Mouse (Mus musculus): ENCODE data around the gene Skor1.

The Skor1 gene

GRCm38 (mm10) chr9:63149372-63149766 is 608 bp upstream of the Skor1 start:
- DNase-seq (ENCODE audit: low spot score in 2 of 2), result no peak

- no peak for DNase-seq (ENCODE audit: low spot score in 2 of 2)
These were observed 863 bp downstream of the Skor1 start for GRCm38 (mm10) chr9:63147786-63148409.

GRCm38 (mm10) chr9:63147296-63147695 is 1.5 kb downstream of the Skor1 start:
- DNase-seq (ENCODE audit: low spot score in 2 of 2), result no peak

GRCm38 (mm10) chr9:63146856-63147274 is 1.9 kb downstream of the Skor1 start:
- DNase-seq (ENCODE audit: low spot score in 2 of 2), result no peak

GRCm38 (mm10) chr9:63146126-63146855 is 2.5 kb downstream of the Skor1 start:
- DNase-seq (ENCODE audit: low spot score in 2 of 2), result no peak

- DNase-seq (ENCODE audit: low spot score in 2 of 2), result no peak
These were observed 3.3 kb downstream of the Skor1 start for GRCm38 (mm10) chr9:63145249-63146125.

- DNase-seq (ENCODE audit: low spot score in 2 of 2), result no peak
These were observed 4.1 kb downstream of the Skor1 start for GRCm38 (mm10) chr9:63144502-63145248.

- DNase-seq (ENCODE audit: low spot score in 2 of 2), result no peak
These were observed 4.9 kb downstream of the Skor1 start for GRCm38 (mm10) chr9:63143641-63144501.

GRCm38 (mm10) chr9:63143227-63143626 is 5.5 kb downstream of the Skor1 start:
- no peak for DNase-seq (ENCODE audit: low spot score in 2 of 2)

- DNase-seq (ENCODE audit: low spot score in 2 of 2), result no peak
These were observed 6.3 kb downstream of the Skor1 start for GRCm38 (mm10) chr9:63142335-63143036.

- DNase-seq (ENCODE audit: low spot score in 2 of 2), result no peak
These were observed 7.0 kb downstream of the Skor1 start for GRCm38 (mm10) chr9:63141641-63142334.

- DNase-seq (ENCODE audit: low spot score in 2 of 2), result no peak
These were observed 8.6 kb downstream of the Skor1 start for GRCm38 (mm10) chr9:63140211-63140610.

- DNase-seq (ENCODE audit: low spot score in 2 of 2), result no peak
These were observed 9.1 kb downstream of the Skor1 start for GRCm38 (mm10) chr9:63139661-63140060.

GRCm38 (mm10) chr9:63138481-63138967 is 10.2 kb downstream of the Skor1 start:
- DNase-seq (ENCODE audit: low spot score in 2 of 2), result no peak

GRCm38 (mm10) chr9:63137615-63137915 is 11.2 kb downstream of the Skor1 start:
- DNase-seq (ENCODE audit: low spot score in 2 of 2), result no peak

- DNase-seq (ENCODE audit: low spot score in 2 of 2), result no peak
These were observed 11.8 kb downstream of the Skor1 start for GRCm38 (mm10) chr9:63136756-63137614.

- DNase-seq (ENCODE audit: low spot score in 2 of 2), result no peak
These were observed 12.5 kb downstream of the Skor1 start for GRCm38 (mm10) chr9:63136241-63136640.

- DNase-seq (ENCODE audit: low spot score in 2 of 2), result no peak
These were observed 13.0 kb downstream of the Skor1 start for GRCm38 (mm10) chr9:63135801-63136200.

- DNase-seq (ENCODE audit: low spot score in 2 of 2), result no peak
These were observed 13.4 kb downstream of the Skor1 start for GRCm38 (mm10) chr9:63135356-63135755.
